Mouse (Mus musculus): ENCODE measurements around the gene Cyp1a1. TPM values are rescaled to one million over a fixed set of nuclear protein-coding genes. Genes with fewer than 3 reads are reported as not detected.

Gene Cyp1a1
- total RNA-seq, 2 experiments from 2014 or later: 0.15 to 0.39 TPM

DNA sequence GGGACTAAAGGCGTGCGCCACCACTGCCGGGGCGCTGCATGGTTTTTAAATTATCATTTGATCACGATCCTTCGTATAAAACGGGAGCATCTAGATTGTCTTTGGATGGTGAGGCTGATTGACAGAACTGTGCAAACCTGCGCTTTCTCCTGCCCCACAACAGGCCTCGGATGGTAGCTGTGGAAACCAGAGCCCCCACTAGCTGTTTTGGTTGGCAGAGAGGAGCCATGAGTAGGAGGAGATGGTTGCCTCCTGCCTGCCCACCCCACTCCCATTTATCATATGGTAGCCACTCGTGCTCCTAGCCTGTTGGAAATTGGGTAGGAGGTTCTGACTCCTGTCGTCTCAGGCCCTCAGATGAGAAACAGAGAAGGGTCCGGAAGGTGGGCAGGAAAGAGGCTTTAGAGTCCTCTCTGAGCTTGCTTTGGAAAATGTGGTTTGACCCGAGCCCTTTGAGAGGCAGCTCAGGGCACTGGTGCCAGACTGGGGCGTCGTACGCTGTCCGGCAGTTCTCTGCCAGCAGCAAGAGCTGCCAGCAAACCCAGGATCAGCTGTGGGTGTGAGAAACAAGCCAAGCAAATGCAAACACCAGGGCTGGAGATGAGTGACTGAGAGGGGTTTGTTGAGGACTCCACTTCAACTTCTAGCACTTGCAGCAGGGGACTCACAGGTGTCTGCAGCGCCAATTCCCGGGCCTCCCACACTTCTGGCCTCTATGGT, 30.9 kb upstream of the Cyp1a1 start:
- peak; percentile 38 to 61 for DNase-seq

DNA sequence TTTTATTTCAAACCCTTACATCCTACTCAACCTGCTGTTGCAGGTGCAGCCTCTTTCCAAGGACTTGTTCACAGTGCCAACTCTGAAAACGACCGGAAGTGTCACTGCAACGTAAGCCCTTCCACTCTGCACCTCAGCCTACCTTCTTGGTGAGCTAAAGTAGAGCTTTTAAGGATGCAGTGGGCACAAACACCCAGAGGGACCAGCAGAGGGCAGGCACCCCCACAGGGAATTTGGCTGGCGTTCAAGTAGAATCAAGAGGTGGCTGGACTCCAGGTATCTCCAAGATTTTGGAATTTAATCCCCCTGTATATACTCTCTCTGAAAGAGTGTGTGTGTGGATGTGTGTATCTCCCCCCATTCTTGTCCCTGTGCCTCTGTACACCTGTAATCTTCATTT, 29.9 kb upstream of the Cyp1a1 start:
- DNase-seq: no peak

DNA sequence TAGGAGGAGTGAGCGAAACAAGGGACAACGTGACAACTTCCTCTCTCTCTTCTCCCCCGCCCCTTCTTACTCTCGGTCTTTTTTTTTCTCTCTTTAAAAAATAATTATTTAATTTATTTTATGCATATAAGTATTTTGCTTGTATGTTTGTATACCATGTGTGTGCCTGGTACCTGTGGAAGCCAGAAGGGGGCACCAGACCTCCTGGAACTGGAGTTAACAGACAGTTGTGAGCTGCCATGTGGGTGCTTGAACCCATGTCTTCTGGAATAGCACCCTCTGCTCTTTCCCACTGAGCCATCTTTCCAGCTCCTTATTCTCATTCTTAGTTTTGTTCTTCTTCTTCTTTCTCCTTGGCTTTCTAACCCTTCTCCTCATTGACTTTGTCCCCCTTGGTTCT, 28.8 kb upstream of the Cyp1a1 start:
- DNase-seq: no peak

DNA sequence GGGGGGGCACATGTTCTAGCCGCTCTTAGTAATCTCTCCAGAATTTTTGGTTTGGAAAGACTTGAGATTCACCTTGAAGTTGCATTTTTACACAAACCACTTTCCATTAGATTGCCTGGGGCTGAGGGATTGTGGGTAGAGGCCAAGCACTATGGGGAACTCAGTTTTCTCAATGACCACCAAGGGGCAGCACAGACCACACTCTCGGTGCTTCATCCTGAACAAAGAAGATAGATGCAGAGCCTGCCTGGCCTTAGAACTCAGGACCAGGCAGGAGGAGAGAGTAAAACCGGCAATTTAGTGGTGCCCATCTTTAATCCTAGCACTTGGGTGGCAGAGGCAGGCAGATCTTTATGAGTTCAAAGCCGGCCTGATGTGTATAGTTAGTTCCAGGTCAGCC, 28.0 kb upstream of the Cyp1a1 start:
- DNase-seq: peak; percentile 84 to 89

DNA sequence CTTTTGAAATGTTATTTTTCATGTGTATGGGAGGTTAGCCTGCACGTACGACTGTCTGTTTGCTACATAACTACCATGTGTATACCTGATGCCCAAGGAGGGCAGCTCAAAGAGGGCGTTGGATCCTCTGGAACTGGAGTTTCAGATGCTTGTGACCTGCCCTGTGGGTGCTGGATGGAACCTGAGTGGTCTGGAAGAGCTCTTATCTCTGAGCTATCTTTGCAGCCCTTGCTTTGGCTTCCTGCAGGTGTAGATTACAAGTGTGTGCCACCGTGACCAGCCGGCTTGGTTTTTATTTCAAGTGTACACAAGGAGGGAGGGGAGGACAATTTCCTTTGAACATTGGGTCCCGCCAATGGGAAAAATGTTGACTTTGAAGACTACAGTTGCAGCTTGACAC, 27.2 kb upstream of the Cyp1a1 start:
- DNase-seq: no peak

DNA sequence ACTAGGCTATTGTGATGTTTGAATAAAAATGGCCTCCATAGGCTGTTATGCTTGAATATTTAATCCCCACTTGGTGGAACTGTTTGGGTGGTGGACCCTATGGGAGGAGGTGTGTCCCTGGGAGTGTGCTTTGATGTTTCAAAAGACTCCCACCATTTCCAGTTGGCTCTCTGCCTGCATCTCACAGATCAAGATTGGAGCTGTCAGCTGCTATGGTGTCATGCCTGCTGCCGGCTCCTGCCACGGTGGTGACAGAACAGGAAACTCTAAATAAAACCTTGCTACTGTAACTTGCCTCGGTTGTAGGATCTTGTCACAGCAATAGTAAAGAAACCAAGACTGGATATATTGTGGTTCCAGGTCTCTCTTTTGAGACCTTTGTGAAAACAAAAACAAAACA, 26.2 kb upstream of the Cyp1a1 start:
- no peak for DNase-seq

DNA sequence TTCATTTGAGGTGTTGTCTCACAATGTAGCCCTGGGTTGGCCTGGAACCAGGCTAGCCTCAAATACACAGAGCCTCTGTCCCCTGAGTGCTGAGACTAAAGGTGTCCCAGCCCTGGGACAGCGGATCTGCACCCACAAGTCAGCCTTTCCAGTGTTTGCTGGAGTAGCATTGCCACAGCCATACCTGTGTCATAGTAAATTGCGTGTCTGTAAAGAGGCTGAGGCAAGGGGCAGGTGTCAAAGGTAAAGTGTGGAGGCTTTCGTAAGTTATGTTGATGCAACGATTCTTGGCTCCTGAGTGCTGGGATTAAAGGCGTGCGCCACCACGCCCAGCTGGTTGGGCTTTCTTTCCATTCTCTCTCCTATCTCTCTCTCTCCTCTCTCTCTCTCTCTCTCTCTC, 23.1 kb upstream of the Cyp1a1 start:
- no peak for DNase-seq

DNA sequence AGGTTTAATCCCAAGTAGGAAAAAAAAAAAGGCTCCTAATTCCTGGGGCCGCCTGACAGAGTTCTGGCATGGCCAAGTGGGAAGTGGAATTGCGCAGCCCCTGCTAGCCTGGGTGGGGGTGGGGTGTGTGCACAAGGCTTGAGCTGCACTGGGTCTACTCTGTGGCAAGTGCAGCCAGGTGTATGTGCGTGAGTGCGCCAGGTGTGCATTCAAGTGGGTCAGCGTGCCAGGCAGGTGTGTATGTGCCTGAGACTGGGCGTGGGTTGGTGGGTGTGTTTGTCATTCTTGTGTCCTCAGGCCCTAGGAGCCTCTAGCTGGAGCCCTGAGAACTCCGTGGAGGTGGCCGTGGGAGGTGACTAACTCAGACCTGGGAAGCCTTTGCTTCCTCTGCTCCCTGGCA, 21.2 kb upstream of the Cyp1a1 start:
- DNase-seq: no peak

DNA sequence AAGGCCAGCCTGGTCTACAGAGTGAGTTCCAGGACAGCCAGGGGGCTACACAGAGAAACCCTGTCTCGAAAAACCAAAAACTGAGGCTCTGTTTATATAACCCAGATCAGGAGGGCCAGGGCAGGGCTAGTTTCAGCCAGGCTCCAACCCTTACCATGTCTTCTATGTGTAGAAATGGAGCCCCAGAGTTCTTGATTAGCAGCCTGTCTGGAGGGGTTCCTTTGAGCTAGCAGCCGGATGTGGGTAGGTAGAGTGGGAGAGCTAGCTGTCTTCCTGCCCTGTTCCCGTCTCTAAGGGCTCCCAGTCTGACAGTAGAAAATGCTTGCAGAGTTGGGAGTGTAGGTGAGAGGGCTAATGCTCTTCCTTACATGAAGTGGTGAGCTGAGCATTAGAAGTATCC, 20.6 kb upstream of the Cyp1a1 start:
- DNase-seq: no peak

DNA sequence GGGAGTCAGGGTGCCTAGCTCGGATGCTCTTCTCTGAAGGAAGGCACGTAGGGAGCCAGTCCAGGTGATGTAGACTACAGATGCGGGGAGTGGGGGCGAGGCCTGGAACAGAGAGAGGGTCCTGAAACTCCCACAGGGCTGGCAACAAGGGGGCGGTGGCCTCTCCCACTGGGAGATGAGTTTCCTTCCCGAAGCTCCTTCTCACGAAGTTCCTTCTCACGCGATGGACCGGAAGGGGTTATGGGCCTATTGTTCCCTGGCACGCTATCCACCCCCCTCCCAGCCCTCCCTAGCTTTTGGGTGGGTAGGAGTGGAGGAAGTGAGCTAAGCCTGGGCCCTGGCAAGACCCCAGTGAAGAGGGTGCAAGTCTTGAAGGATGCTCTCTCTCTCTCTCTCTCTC, 19.9 kb upstream of the Cyp1a1 start:
- peak in 1 of 2 experiments; percentile 47 for DNase-seq

DNA sequence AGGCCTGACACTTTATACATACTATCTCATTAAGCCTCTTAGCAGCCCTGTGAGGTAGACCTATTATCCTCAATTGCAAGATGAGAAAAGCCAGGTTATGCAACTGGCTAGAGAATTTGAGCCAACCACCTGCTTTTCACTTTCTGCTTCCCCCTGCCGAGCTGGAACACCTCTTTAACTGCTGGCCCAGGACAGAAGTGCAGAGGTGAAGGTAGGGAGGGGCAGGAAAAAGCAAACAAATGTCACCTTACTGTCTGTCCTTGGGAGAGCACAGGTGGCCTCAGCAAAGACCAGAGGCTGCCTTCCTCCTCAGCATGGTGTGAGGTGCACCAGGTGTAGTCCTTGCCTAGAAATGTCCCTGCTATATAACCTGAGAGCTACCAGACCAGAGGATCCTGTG, 19.5 kb upstream of the Cyp1a1 start:
- DNase-seq: no peak

DNA sequence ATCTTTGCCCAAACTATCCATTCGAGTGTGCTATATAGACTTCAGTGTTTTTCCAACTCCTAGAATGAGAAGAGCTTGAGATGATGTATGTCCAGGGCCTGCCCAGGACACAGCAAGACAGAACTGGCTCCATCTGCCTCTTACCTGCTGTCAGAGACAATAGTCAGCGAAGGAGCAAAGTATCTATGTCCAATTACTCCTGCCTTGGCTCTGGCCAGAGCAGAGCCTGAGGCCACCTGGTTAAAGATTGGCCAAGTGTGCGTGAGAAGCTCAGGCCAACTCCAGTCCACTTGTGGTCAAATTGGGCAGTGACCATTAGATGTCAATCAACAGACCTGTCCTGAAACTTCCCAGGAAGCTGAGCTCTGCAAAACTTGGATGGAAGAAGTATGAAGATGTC, 18.2 kb upstream of the Cyp1a1 start:
- DNase-seq: no peak

DNA sequence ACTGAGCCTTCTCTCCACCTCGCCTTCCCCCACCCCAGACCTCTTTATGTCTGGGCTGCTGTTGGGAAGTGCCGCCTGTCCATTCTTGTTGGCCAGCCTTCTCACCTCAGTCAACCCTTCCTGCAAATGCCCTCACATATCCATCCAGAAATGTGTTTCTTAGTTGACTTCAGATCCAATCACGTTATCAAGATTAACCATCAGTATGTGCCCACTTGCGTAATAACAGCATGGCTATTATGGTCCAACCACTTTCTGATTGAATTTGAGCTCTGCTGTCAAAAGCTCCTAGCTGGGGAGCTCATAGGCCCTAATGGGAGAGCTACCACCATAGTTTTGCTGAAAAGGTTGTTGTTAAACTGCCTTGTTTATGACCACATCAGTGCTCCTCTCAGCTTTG, 16.7 kb upstream of the Cyp1a1 start:
- DNase-seq: no peak

DNA sequence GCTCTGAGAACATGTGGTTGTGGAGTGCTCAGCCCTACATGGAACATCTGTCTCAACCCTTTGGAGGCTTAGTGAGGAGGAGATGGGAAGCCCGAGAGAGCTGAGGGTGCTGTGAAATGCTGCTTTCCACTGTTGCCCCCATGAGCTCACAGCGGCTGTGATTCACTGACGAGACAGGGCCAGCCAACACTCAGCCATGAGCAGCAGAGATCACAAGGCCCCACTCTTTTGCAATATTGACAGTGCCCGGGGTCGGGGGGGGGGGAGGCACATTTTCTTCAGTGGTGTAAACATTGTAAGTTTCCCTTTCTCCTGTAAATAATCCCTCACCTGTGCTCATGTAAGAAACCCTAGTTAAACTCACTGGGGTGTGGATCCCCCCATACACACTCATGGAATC, 16.2 kb upstream of the Cyp1a1 start:
- DNase-seq: no peak

DNA sequence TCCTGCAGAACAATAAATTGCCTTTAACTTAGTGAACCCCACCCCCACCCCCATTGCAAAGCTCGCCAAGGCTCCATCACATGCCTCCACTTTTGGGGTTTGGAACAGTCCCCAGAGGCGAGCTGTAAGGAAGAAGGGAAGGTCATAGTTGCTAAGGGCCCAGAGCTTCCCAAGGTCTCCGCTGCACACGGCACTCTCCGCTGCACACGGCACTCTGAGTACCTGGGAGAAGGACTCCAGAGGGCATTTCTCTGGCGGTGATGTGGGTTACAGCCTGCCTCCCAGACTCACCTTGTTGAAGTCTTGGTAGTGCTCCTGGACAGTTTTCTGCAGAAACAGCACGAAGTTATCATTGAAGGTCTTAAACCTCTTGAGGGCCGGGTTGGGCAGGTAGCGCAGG, 6.3 kb upstream of the Cyp1a1 start:
- no peak for DNase-seq

DNA sequence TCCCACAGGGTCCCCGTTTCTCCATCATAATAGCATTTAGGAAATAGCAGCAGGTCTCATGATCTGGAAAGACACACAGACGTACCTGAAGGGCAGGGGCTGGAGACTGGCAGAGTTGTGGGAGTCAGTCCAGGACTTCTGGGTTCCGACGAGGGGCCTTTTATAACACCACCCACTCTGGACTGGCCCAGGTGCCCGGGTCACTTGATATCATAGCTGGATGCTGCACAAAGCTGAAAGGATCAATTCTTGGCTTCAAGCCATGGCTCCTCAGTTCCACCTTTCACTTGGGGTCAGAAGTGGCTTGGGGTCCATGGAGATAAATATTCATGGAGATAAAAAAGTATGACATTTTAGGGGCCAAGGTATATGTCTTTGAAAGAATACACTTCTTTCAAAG, 4.2 kb upstream of the Cyp1a1 start, which contains the start of gene Cyp1a2:
Gene Cyp1a2 (minus strand): TSS at position 184 of the 400 bp plus-strand sequence.
- no peak for DNase-seq

DNA sequence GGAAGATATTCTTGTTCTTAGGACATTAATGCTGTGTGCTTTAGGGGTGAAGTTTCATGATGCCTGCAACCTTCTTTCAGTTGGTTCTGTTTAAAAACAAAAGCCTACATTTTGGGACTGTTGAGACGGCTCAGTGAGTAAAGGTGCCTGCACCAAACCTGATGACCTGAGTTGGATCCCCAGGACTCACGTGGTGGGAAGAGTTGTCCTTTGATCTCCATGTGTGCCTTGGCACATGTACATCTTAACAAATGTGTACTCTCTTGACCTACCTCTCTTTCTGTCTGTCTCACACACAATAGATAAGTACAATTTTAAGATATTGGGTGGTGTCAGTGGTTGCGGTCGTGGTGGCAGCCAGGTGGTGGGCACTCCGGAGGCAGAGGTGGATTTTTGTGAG, 1.7 kb upstream of the Cyp1a1 start:
- DNase-seq: no peak

DNA sequence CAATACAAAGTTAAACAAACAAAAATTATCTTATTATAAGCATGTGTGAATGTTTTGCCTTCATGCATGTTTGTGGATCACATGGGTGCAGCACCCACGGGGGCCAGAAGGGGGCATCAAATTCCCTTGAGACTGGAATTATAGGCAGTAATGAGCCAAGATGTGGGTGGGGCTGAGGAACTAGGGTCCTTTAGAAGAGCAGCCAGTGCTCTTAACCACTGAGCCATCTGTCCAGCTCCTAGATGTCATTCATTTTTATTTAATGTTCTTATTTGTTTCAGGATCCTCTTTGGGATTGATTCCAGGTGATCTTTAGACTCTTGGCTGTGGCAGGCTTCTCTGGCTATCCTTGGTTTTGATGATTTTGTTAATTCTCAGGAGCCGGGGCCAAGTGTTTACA, 430 bp downstream of the Cyp1a1 start:
- no peak for DNase-seq

DNA sequence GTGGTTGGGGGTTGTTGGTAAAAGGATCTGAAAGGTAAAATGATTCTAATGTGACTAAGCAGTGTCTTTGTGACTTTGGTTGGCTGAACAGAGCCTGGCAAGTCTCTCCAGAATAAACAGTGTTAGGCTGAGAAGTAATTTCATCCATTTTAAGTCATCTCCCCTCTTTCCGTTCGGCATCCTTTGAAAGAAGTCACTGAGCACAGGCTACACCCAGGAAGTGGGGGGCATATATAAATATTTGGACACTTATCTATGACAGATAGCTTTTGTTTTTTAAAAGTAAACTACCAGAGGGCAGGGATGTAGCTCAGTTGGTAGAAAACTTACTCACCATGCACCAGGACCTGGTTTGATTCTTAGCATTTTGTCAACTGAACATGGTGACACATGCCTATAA, 878 bp downstream of the Cyp1a1 start:
- DNase-seq: no peak

DNA sequence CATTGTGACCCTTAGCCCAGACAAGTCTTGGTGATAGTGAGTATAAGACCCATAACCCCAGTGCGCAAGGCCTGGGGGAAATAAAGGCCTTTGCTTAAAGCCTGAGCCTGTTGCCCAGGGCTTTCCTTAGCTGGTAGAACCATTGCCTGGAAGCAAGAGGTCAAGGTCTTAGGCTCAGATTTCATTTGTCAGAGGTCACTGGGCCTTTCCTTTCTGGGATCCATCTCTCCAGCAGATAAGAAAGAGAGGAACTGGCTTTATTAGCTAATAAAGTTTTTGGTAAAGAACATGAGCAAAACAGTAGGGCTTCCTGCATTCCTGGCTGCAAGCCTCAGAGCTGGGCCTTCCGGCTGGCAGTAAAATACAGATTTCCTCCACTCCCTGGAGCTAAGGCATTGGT, 6.4 kb downstream of the Cyp1a1 start:
- DNase-seq: peak in 1 of 2 experiments; percentile 28

DNA sequence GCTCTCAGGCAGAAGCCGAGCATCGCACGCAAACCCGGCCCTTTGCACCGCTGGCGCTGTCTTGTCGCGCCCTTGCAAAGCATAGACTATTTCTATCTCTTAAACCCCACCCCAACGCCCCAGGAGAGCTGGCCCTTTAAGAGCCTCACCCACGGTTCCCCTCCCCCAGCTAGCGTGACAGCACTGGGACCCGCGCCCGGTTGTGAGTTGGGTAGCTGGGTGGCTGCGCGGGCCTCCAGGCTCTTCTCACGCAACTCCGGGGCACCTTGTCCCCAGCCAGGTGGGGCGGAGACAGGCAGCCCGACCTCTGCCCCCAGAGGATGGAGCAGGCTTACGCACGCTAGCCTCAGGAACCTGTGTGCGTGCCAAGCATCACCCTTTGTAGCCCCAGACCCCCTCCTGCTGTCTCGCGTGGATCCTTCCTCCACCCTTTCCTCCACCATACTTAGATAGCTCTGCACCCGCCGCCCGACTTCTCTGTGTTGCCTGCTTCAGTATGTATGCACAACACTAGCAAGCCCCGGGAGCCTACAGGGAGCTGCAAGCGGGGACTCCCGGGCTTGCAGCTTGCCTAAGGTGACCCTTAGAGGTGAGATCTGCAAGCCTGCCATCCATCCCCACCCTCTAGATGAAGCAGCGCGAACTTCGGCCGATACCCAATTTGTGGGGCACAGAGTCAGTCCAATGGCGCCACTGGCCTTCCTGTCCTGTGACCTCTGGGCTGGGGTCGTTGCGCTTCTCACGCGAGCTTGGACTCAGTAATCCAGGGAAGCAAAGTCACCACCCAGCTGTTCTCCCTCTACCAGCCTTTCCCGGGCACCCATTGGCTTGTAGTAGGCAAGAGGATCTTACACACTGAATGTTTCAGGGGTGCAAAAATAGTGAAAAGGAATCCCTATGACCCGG, 8.9 kb downstream of the Cyp1a1 start:
- peak; percentile 56 to 65 for DNase-seq

DNA sequence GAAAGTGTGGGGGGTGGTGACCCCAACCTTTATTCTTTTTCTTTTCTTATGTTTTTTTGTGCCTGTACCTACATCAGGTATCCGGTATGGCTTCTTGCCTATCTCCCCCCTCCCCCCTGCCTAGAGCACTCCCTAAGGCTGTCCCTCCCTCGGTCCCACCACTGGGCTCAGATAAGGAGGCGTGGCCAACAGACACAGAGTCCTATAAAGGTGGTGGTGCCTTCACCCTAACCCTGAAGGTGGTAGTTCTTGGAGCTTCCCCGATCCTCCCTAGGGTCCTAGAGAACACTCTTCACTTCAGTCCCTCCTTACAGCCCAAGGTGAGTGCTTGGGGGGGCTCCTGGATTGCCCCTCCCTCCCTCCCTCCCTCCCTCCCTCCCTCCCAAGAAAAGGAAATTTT, 9.7 kb downstream of the Cyp1a1 start:
- no peak for DNase-seq

DNA sequence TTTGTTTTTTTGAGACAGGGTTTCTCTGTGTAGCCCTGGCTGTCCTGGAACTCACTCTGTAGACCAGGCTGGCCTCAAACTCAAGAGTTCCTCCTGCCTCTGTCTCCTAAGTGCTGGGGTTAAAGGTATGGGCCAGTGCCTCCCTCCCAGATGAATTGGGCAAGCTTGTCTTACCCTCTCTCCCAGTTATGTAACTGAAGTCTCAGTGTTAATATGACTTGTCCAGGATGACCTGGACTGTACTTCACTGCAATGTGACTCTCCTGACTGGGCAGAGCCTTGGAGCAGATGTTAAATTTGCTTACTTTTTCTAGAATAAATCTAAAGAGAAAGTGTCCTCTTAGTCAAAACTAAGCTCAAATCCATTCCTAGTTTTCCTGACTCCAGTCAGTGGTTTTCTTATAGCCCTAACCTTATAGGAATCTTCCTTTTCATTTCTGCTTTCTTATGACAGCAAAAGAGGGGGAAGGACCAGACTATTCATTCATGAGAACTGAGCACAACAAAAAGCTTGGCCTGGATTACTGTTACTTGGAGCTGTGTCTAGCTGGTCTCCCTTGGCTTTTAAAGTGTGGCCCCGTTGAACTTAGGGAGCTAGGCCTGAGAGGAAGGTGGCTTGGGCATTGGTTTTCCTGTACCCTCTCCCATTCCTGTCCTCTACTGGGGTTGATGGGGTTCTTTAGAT, 10.9 kb downstream of the Cyp1a1 start:
- DNase-seq: no peak
